Mouse (Mus musculus) hindbrain, embryonic 12.5 days (tissue): ENCODE measurements at regions not wholly inside any gene's neighbourhood (a gene's known extent, or its start where the extent isn't known, plus 50 kb on each side); places are given as distances from the start of the nearest gene placed in this dataset.

Experiments used
- ATAC-seq: fragments of 200-750 bp; cut with Nextera tagmentation; 2 replicates; pipeline ENCODE4 v1.8.0; 2017; ENCODE audit warnings: moderate TSS enrichment; ENCODE audit not compliant: low FRiP score
- H3K27ac ChIP-seq: fragments of 300-500 bp; sonication (generic); 2 replicates; pipeline ENCODE4 v1.5.1; 2016; ENCODE audit warnings: mild to moderate bottlenecking
- H3K27me3 ChIP-seq: fragments of 300-500 bp; sonication (generic); 2 replicates; pipeline ENCODE4 v1.6.1; 2016; ENCODE audit warnings: mild to moderate bottlenecking
- H3K36me3 ChIP-seq: fragments of 300-500 bp; sonication (generic); 2 replicates; pipeline ENCODE4 v1.6.1; 2016; ENCODE audit warnings: mild to moderate bottlenecking
- H3K4me1 ChIP-seq: fragments of 300-500 bp; sonication (generic); 2 replicates; pipeline ENCODE4 v1.6.1; 2016
- H3K4me2 ChIP-seq: fragments of 300-500 bp; sonication (generic); replicated peaks from 2 replicates; pipeline ENCODE4 v1.6.1; 2016; ENCODE audit warnings: mild to moderate bottlenecking
- H3K4me3 ChIP-seq: fragments of 300-500 bp; sonication (generic); 2 replicates; pipeline ENCODE4 v1.5.1; 2016; ENCODE audit warnings: mild to moderate bottlenecking
- H3K9ac ChIP-seq: fragments of 300-500 bp; sonication (generic); 2 replicates; pipeline ENCODE4 v1.6.1; 2016; ENCODE audit warnings: mild to moderate bottlenecking, moderate library complexity
- H3K9me3 ChIP-seq: fragments of 300-500 bp; sonication (generic); replicated peaks from 2 replicates; pipeline ENCODE4 v1.6.1; 2016; ENCODE audit warnings: mild to moderate bottlenecking
- WGBS: fragments of 180-500 bp; shearing (Covaris S2); methylation state at CpG from one replicate; pipeline ENCODE4 v1.1.7; 2016; 5-methylcytosine and 5-hydroxymethylcytosine counted together

DNA sequence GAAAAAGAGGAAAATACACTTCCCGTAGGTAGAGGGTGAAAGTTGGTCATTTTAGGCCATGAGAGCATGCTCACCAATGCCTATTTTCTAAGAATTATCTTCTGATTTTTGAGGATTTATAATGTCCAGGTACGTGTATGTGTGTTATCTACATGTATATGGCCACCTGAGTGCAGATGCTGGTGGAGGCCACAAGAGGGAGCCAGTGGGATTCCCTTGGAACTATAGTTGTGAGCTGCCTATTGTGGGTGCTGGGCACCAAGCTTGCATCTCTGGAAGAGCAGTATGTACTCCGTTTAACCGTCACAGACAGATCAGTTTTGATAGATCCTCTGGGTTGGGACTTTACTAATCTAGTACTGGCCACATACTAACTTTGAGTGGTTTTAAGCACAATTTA lies 579.0 kb upstream of the Tmem132c start:
- Histone ChIP-seq H3K36me3 (no peaks in the 10 kb centered on the region), H3K27me3 (no peaks in the 10 kb centered on the region), H3K9me3 (0 out of 2 replicates have a peak, but pooled peaks cover 3% of the 10 kb centered on the region), H3K4me1 (no peaks in the 10 kb centered on the region), H3K27ac (no peak overlapping the region), H3K9ac (no peak overlapping the region), H3K4me3 (no peak overlapping the region), H3K4me2 (no peak overlapping the region)
- 88% methylated on average over 4 of the region's 4 CpGs for WGBS
- no peak for ATAC-seq

DNA sequence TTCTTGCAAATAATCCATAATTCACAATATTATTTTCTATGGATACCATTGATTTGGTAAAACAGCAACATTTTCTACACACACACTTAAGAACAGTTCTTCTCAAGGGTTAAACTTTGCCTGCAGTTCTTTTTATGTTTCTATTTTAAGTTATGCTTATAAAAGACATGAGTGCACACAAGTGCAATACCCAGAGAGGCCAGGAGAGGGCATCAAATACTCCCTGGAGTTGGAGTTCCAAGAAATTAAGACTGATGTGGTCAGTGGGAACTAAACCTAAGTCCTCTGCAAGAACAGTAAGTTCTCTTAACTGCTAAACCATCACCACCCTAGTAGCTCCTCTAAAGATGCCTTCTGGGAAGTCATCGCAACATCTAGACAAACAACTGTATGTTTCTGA lies 570.5 kb upstream of the Tmem132c start:
- 65% methylated on average over 1 of the region's 1 CpGs for WGBS
- ATAC-seq = no peak
- H3K27me3 ChIP-seq = no peaks in the 10 kb centered on the region
- no peak overlapping the region for H3K4me2 ChIP-seq
- H3K4me1 ChIP-seq = no peaks in the 10 kb centered on the region
- no peaks in the 10 kb centered on the region for H3K36me3 ChIP-seq
- H3K9me3 ChIP-seq = no peaks in the 10 kb centered on the region
- no peak overlapping the region for H3K4me3 ChIP-seq
- H3K27ac ChIP-seq = no peak overlapping the region
- no peak overlapping the region for H3K9ac ChIP-seq

DNA sequence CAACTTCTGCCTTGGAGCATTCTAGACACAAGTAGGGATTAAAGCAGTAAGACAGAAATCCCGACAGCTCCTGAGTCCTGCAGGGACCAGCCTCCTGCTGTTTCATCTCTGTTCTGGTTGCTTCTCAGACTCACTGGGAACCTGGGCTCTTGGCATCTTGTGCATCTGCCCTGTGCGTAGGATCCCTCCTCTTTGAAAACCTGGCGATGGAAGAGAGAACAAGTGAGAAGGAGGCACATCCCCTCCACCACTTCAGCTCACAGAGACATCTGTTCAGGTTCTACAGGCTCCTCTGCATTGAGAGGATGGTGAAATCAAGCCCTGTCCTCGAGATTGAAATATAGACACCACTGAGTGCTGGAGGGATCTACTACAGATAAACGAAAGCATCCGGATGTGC lies 561.3 kb upstream of the Tmem132c start:
- Histone ChIP-seq H3K4me3 (no peak overlapping the region), H3K27me3 (no peaks in the 10 kb centered on the region), H3K4me2 (no peak overlapping the region), H3K9me3 (no peaks in the 10 kb centered on the region), H3K36me3 (no peaks in the 10 kb centered on the region), H3K27ac (no peak overlapping the region), H3K4me1 (no peaks in the 10 kb centered on the region), H3K9ac (no peak overlapping the region)
- ATAC-seq = no peak
- WGBS = 76% methylated on average over 6 of the region's 6 CpGs

DNA sequence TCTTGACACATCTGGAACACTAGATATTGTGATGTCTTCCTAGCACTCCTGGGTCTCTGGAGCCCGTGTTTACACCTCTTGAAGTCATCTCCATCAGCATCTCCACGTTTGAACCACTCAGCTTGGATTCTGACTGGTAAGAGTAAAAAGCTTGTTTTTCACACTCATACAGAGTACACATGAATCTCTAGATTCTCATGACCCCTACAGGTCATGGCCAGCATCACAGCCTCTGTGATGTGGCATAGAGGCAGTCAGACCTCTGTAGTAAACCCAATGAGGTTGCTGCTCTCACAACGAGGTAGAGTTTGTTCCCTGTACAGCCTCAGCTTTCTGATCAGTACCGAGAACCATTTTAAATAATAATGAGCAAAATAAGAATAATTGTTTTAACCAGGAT lies 542.3 kb upstream of the Tmem132c start:
- H3K9ac ChIP-seq = no peak overlapping the region
- H3K9me3 ChIP-seq = no peaks in the 10 kb centered on the region
- H3K27me3 ChIP-seq = no peaks in the 10 kb centered on the region
- ATAC-seq = no peak
- 46% methylated on average over 4 of the region's 4 CpGs for WGBS
- no peaks in the 10 kb centered on the region for H3K36me3 ChIP-seq
- H3K4me1 ChIP-seq = no peaks in the 10 kb centered on the region; the same call in 1 of the 2 replicates
- no peak overlapping the region for H3K27ac ChIP-seq
- no peak overlapping the region for H3K4me3 ChIP-seq
- no peak overlapping the region for H3K4me2 ChIP-seq

DNA sequence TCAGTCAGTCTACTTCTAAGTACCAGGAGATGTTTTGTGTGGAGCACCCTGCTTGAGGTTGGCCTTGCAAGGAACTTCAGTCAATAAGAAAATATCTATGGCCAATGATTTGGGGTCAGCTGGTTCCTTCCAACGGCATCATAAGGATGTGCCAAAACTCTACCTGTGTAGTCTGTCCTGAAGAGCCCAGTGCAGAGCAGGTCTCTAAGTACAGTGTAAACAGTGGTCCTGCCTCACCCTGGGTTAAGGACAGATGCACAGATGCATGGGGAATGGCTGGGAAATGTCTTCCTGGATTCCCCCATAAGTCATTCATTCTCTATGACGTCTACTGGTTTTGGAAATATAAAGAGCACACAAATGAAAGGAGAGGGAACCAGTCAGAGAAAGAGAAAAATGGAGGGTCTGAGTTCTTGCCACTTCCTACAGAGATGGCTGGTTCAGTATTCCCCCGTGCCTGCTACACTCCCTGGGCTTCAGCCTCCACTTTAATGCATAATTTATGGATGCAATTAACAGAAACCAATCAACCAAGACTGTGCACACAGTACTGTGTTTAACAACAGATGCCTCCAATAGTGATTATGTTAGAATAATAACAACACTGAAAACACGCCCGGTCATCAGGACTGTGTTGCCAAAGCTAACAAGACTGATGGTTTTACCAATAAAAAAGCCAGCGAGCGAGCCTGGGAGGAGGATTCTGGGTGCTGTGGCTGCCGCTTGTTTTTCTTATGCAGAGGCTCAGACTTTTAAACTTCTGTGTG lies 537.9 kb upstream of the Tmem132c start:
- no peak overlapping the region for H3K27ac ChIP-seq
- no peak overlapping the region for H3K4me3 ChIP-seq
- no peaks in the 10 kb centered on the region for H3K36me3 ChIP-seq
- no peaks in the 10 kb centered on the region for H3K4me1 ChIP-seq
- H3K9ac ChIP-seq = no peak overlapping the region
- peaks cover 4% of the 10 kb centered on the region; the same call in 1 of the 2 replicates for H3K27me3 ChIP-seq
- peak; percentile 78 for ATAC-seq
- H3K4me2 ChIP-seq = no peak overlapping the region
- WGBS = 67% methylated on average over 8 of the region's 8 CpGs
- H3K9me3 ChIP-seq = no peaks in the 10 kb centered on the region

DNA sequence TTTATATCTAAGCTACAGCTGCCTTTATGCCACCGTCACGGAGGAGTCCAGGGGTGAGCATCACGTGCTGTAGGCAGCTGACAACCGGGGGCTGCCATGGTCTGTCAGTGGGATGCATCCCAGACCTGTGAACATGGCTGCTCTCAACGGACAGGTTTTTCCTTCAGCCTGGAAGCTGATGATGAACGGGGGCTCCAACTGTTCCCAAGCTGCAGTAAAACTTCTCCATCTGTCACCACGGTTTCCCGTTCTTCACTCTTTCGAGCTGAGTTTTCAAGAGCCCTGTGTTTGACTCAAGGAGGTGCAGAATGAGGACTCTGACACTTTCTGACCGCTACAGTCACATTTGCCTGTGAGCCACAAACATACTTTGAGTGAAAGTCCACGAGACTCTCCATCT lies 535.7 kb upstream of the Tmem132c start:
- Histone ChIP-seq H3K36me3 (no peaks in the 10 kb centered on the region), H3K9me3 (no peaks in the 10 kb centered on the region), H3K4me1 (no peaks in the 10 kb centered on the region), H3K27me3 (peaks cover 4% of the 10 kb centered on the region; the same call in 1 of the 2 replicates), H3K4me3 (no peak overlapping the region), H3K9ac (no peak overlapping the region), H3K27ac (no peak overlapping the region), H3K4me2 (no peak overlapping the region)
- WGBS = 69% methylated on average over 11 of the region's 11 CpGs
- no peak for ATAC-seq

DNA sequence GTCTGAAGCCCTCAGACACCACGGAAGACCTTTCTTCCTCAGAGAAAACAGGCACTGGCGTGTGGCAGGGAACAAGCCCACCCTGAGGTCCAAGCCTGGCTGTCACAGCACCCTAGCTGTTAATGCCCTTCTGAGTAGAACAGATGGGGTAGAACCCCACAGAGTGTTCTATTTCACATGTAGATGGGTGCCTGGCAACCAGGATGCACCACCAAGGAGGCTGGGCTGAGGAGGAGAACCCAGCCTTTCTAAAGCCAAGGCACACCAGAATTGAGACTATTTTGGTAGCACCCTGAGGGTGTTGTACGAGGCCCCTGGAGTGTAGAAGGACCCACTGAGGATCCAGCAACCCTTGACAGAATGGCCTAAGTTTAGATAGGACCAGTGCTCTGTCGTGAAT lies 534.9 kb upstream of the Tmem132c start:
- H3K4me2 ChIP-seq = no peak overlapping the region
- no peaks in the 10 kb centered on the region for H3K4me1 ChIP-seq
- H3K9ac ChIP-seq = no peak overlapping the region
- no peak overlapping the region for H3K4me3 ChIP-seq
- H3K27me3 ChIP-seq = peaks cover 4% of the 10 kb centered on the region; the same call in 1 of the 2 replicates
- H3K27ac ChIP-seq = no peak overlapping the region
- H3K9me3 ChIP-seq = no peaks in the 10 kb centered on the region
- no peaks in the 10 kb centered on the region for H3K36me3 ChIP-seq
- no peak for ATAC-seq
- 79% methylated on average over 4 of the region's 4 CpGs for WGBS

DNA sequence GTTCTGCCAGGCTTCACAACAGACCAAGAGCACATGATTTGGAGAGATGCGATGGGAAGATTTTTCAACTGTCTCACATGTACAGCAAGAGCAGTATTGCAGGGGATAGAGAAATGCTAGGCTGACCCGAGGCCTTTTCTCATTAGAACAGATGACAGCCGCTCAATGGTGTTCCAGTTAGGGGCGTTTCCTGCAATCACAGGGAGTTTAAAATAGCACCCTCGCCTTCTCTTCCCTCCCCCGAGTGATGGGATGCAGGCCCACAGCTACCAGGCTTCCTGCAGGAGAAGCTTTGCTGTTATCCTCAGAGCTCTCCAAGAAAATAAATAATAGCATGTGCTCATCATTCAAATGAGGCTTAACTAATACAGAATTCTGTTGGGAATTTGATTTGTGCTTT lies 526.9 kb upstream of the Tmem132c start:
- Histone ChIP-seq H3K4me2 (no peak overlapping the region), H3K4me1 (no peaks in the 10 kb centered on the region), H3K36me3 (no peaks in the 10 kb centered on the region), H3K27me3 (no peaks in the 10 kb centered on the region), H3K9me3 (no peaks in the 10 kb centered on the region), H3K9ac (no peak overlapping the region), H3K4me3 (no peak overlapping the region), H3K27ac (no peak overlapping the region)
- no peak for ATAC-seq
- WGBS = 62% methylated on average over 6 of the region's 6 CpGs

DNA sequence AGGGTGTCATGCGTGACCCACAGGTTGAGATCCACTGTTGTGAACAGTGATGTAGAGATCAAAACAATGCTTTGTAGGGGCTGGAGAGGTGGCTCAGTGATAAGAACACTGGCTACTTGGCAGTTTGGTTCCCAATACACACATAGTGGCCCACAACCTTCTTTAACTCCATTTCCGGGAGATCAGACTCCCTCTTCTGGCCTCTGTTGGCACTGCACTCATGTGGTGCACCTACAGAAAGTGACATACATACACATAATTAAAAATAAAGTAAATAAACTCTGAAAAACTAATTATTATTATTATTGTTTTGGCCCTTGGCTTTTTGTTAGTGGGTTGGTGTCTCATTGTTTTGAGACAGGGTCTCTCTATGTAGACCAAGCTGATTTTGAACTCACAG lies 523.2 kb upstream of the Tmem132c start:
- Histone ChIP-seq H3K4me3 (no peak overlapping the region), H3K9ac (no peak overlapping the region), H3K4me1 (no peaks in the 10 kb centered on the region), H3K27me3 (no peaks in the 10 kb centered on the region), H3K27ac (no peak overlapping the region), H3K9me3 (no peaks in the 10 kb centered on the region), H3K36me3 (no peaks in the 10 kb centered on the region), H3K4me2 (no peak overlapping the region)
- no peak for ATAC-seq
- WGBS = 96% methylated on average over 2 of the region's 2 CpGs

DNA sequence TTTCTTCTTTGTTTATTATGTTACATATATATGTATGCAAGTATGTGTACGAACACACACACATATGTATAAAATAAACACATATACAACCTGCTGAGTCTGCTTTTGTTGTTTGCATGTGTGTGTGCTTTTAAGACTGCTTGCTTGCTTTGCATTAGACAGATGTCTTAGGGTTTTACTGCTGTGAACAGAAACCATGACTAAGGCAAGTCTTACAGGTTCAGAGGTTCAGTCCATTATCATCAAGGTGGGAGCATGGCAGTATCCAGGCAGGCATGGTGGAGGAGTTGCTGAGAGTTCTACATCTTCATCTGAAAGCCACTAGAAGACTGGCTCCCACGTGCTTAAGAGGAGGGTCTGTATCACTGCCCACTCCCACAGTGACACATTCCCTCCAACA lies 520.3 kb upstream of the Tmem132c start:
- WGBS = 88% methylated on average over 2 of the region's 2 CpGs
- H3K9me3 ChIP-seq = no peaks in the 10 kb centered on the region
- no peaks in the 10 kb centered on the region for H3K27me3 ChIP-seq
- ATAC-seq = no peak
- no peaks in the 10 kb centered on the region for H3K4me1 ChIP-seq
- H3K9ac ChIP-seq = no peak overlapping the region
- H3K27ac ChIP-seq = no peak overlapping the region
- H3K4me3 ChIP-seq = no peak overlapping the region
- no peak overlapping the region for H3K4me2 ChIP-seq
- no peaks in the 10 kb centered on the region for H3K36me3 ChIP-seq

DNA sequence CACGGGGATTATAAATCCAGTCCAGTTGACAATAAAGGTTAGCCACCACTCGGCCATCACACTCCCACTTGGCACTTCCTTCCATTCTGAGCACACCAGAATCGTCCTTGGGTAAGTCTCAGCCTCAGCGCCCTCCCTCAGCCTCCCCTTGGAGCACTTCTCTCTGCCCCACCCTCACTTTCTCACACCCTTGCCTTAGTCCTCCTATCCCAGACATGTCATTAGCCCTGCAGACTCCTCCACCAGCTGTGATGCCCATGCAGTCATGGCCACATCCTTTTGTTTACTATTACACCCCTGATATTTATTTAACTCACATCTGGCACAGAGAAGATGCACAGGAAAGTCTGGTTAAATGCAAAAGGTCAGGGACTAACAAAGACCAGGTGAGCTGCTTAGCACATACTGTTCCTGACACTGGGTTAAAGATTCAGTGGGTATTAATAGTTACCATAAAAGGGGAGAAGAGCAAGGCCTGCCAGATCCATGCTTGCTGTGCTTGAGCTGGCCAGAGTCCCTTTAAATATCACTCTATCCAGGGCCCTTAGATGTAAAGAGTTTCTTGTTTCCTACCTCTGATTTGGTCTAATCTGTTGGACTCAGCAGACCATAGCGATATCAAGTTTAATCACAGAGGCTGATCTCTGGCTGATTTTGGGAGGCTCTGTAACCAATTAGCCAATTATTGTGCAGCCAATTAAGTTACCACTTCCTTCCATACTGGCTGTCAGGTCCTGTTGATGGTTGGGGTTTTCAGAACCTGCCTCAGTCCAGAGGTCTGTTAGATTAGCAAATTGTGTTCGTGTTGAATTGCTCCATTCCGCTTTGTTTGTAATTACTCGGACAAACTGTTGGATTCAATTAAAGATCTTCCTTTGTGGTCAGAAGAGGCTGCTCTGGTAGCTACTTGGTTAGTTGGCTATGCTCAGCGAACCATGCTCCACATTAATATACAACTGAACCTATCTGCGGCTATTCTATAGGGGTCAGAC lies 518.0 kb upstream of the Tmem132c start:
- Histone ChIP-seq H3K9ac (no peak overlapping the region), H3K4me3 (no peak overlapping the region), H3K27me3 (no peaks in the 10 kb centered on the region), H3K27ac (no peak overlapping the region), H3K36me3 (no peaks in the 10 kb centered on the region), H3K4me2 (no peak overlapping the region), H3K9me3 (no peaks in the 10 kb centered on the region), H3K4me1 (no peaks in the 10 kb centered on the region)
- WGBS = 76% methylated on average over 10 of the region's 10 CpGs
- ATAC-seq = no peak

DNA sequence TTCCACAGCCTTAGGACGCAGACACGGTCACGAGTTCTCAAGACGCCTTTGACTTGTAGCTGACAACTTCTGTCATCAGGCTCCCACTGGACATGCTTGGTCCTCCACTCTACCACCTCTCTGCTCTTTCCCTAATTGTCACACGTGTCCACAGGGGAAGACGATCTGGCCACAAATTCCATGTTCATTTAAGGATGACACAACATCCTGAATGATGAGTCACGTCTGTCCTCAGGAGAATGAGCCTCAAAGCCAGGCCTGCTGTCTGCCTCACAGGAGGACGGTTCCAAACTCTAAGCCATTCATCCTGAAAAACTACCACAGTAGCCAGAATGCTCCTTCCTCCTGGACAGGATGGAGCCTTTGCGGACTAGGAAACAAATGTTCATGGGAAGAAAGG lies 517.3 kb upstream of the Tmem132c start:
- H3K9ac ChIP-seq = no peak overlapping the region
- H3K4me2 ChIP-seq = no peak overlapping the region
- H3K36me3 ChIP-seq = no peaks in the 10 kb centered on the region
- no peaks in the 10 kb centered on the region for H3K4me1 ChIP-seq
- 88% methylated on average over 9 of the region's 9 CpGs for WGBS
- no peaks in the 10 kb centered on the region for H3K27me3 ChIP-seq
- no peak for ATAC-seq
- no peak overlapping the region for H3K4me3 ChIP-seq
- no peaks in the 10 kb centered on the region for H3K9me3 ChIP-seq
- no peak overlapping the region for H3K27ac ChIP-seq
